Mouse (Mus musculus) neural tube, embryonic 11.5 days (tissue): ENCODE results near the gene Ccdc157. TPM values are rescaled to one million over a fixed set of nuclear protein-coding genes. Genes with fewer than 3 reads are reported as not detected.
A peak's percentile ranks its signal among the peaks of the same experiment; 100 is the strongest.
"Not testable (repeated sequence)": the region's sequence is repeated elsewhere in the genome, so short reads cannot be mapped to it uniquely, and the experiment has no call there.

Source experiments
- ATAC-seq: fragments of 200-750 bp; cut with Nextera tagmentation; 2 replicates; pipeline ENCODE4 v1.8.0; 2017; ENCODE audit warnings: moderate number of reproducible peaks, mild to moderate bottlenecking, moderate TSS enrichment, moderate library complexity; ENCODE audit not compliant: insufficient read depth, low FRiP score, low TSS enrichment
- DNase-seq: peaks from one replicate; pipeline ENCODE4 v3.0.0-alpha.2; 2015; ENCODE audit warnings: low spot score
- H3K27ac ChIP-seq: fragments of 300-500 bp; sonication (generic); 2 replicates; pipeline ENCODE4 v1.5.1; 2014; ENCODE audit warnings: low read depth, mild to moderate bottlenecking, low read length
- H3K27me3 ChIP-seq: fragments of 300-500 bp; sonication (generic); 2 replicates; pipeline ENCODE4 v1.6.1; 2014; ENCODE audit warnings: mild to moderate bottlenecking, low read length, mixed read lengths; ENCODE audit not compliant: control insufficient read depth, insufficient read depth
- H3K36me3 ChIP-seq: fragments of 300-500 bp; sonication (generic); 2 replicates; pipeline ENCODE4 v1.6.1; 2014; ENCODE audit warnings: mild to moderate bottlenecking, low read length, moderate library complexity, mixed read lengths; ENCODE audit not compliant: control insufficient read depth, insufficient read depth
- H3K4me1 ChIP-seq: fragments of 300-500 bp; sonication (generic); 2 replicates; pipeline ENCODE4 v1.6.1; 2014; ENCODE audit warnings: low read length, mixed read lengths; ENCODE audit not compliant: control insufficient read depth, insufficient read depth
- H3K4me2 ChIP-seq: fragments of 300-500 bp; sonication (generic); 2 replicates; pipeline ENCODE4 v1.6.1; 2014; ENCODE audit warnings: low read depth, mild to moderate bottlenecking, moderate library complexity
- H3K4me3 ChIP-seq: fragments of 300-500 bp; sonication (generic); 2 replicates; pipeline ENCODE4 v1.5.1; 2014; ENCODE audit warnings: low read depth, low read length
- H3K9ac ChIP-seq: fragments of 300-500 bp; sonication (generic); 2 replicates; pipeline ENCODE4 v1.6.1; 2014; ENCODE audit warnings: mild to moderate bottlenecking, low read length
- H3K9me3 ChIP-seq: fragments of 300-500 bp; sonication (generic); 2 replicates; pipeline ENCODE4 v1.6.1; 2016; ENCODE audit warnings: low read length; ENCODE audit not compliant: control insufficient read depth
- WGBS: fragments of 180-500 bp; shearing (Covaris S2); extraction: QIAGEN DNeasy Blood & Tissue Kit; methylation state at CpG from one replicate; pipeline ENCODE4 v1.1.7; 2014; 5-methylcytosine and 5-hydroxymethylcytosine counted together
- polyA plus RNA-seq: library from polyadenylated mRNA; unstranded; fragments of >200 nt; fragmentation: Nextera tagmentation; extraction: Ambion mirVana; gene quantifications from 2 replicates; pipeline ENCODE4 v1.2.1, GENCODE M21; 2014

Gene Ccdc157
- polyA plus RNA-seq, 1 experiment from 2014 or later: 3.3 TPM

GRCm38 (mm10) chr11:4117372-4118071 lies 42.6 kb downstream of the Ccdc157 start:
- no peaks in the 10 kb centered on the region; the same call in 1 of the 2 replicates for H3K4me1 ChIP-seq
- no peak overlapping the region for H3K9ac ChIP-seq
- WGBS: 45% methylated on average over 3 of the region's 3 CpGs
- peak overlapping the region; percentile 97 for H3K4me2 ChIP-seq
- ATAC-seq: no peak
- H3K4me3 ChIP-seq: peak overlapping the region; percentile 61
- no peak for DNase-seq
- no peaks in the 10 kb centered on the region; the same call in 1 of the 2 replicates for H3K27me3 ChIP-seq
- H3K9me3 ChIP-seq: no peaks in the 10 kb centered on the region
- H3K36me3 ChIP-seq: no peaks in the 10 kb centered on the region
- no peak overlapping the region for H3K27ac ChIP-seq

- H3K9me3 ChIP-seq: no peaks in the 10 kb centered on the region
- no peak overlapping the region for H3K9ac ChIP-seq
- DNase-seq (no peak), ATAC-seq (no peak)
- no peaks in the 10 kb centered on the region; the same call in 1 of the 2 replicates for H3K4me1 ChIP-seq
- no peak overlapping the region for H3K4me3 ChIP-seq
- H3K27ac ChIP-seq: no peak overlapping the region
- no peaks in the 10 kb centered on the region for H3K36me3 ChIP-seq
- 58% methylated on average over 11 of the region's 11 CpGs for WGBS
- no peaks in the 10 kb centered on the region; the same call in 1 of the 2 replicates for H3K27me3 ChIP-seq
- H3K4me2 ChIP-seq: no peak overlapping the region
Measured at GRCm38 (mm10) chr11:4116458-4117141, 43.5 kb downstream of the Ccdc157 start.

DNA sequence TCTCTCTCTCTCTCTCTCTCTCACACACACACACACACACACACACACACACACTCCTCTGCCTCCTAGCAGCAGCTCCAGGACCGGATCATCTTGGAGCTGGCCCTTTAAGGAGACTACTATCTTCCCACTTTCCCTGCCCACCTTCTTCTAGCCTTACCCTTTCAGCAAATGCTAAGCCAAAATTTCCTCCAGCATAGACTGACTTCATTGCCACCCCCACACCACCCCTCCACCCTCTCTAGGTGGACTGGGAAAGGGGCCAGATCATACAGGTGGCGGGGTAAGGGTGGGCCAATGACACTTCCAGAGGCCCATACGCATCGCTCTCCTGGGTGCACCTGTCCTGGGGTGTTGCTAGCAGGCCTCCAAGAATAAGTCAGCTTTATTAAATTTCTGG lies 44.7 kb downstream of the Ccdc157 start:
- no peak overlapping the region for H3K4me3 ChIP-seq
- no peak overlapping the region for H3K27ac ChIP-seq
- no peaks in the 10 kb centered on the region for H3K9me3 ChIP-seq
- H3K4me1 ChIP-seq: no peaks in the 10 kb centered on the region; the same call in 1 of the 2 replicates
- 93% methylated on average over 4 of the region's 4 CpGs for WGBS
- no peak overlapping the region for H3K9ac ChIP-seq
- no peaks in the 10 kb centered on the region for H3K36me3 ChIP-seq
- H3K4me2 ChIP-seq: no peak overlapping the region
- no peak for ATAC-seq
- no peak for DNase-seq
- H3K27me3 ChIP-seq: no peaks in the 10 kb centered on the region; the same call in 1 of the 2 replicates

DNA sequence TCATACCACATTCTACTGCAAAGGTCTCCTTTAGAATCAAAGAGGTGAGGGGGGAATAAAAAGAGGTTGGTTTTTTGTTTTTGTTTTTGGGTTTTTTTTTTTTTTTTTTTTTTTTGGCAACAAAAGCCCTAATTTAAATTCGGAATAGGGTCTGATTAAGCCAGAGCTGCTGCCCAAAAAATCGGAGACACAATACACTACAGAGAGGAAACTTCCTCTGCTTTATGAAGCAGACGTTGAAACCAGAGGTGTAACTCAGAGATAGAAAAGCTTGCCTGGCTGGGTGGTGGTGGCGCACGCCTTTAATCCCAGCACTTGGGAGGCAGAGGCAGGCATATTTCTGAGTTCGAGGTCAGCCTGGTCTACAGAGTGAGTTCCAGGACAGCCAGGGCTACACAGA lies 45.6 kb downstream of the Ccdc157 start:
- H3K9me3 ChIP-seq, H3K4me2 ChIP-seq, H3K27ac ChIP-seq, ATAC-seq, H3K4me1 ChIP-seq, H3K9ac ChIP-seq, H3K36me3 ChIP-seq, H3K4me3 ChIP-seq, H3K27me3 ChIP-seq, DNase-seq: not testable (repeated sequence)
- 85% methylated on average over 6 of the region's 6 CpGs for WGBS

DNA sequence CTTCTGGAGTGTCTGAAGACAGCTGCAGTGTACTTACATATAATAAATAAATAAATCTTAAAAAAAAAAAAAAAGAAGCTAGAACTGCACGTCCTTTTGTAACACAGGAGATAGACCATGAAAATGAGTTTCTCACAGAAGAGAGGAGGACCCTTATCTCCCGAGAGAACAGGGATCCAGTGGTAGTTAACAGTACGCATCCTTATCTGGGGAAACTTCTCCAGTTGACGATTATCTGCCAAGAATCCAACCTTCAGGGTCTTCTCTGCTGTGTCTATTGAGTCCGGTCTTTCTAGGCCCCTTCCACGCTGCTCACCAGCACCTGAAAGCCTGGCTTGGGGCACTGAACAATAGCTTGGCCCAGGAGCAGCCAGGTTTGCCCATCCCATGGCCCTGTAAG lies 46.1 kb downstream of the Ccdc157 start:
- DNase-seq (no peak), ATAC-seq (no peak)
- Histone ChIP-seq H3K4me3 (no peak overlapping the region), H3K27me3 (no peaks in the 10 kb centered on the region; the same call in 1 of the 2 replicates), H3K27ac (no peak overlapping the region), H3K9ac (no peak overlapping the region), H3K4me1 (no peaks in the 10 kb centered on the region; the same call in 1 of the 2 replicates), H3K4me2 (no peak overlapping the region), H3K9me3 (no peaks in the 10 kb centered on the region), H3K36me3 (no peaks in the 10 kb centered on the region)
- WGBS: 84% methylated on average over 6 of the region's 6 CpGs

DNA sequence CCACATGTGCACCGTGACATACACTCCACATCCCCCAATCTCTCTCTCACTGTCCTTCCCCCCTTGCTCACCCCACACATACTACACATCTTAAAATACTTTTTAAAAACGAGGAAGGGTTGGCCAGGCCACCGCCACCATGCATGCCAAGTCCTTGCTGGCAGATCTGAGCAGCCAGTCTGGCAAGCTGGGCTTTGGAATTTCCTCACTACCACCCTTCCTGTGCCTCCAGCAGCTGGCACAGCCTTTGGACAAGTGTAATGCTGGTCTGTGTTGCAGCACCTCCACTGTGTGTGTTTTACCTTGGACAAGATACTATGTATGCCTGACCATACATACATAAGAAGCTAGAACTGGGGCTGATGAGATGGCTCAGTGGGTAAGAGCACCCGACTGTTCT lies 46.6 kb downstream of the Ccdc157 start:
- H3K4me1 ChIP-seq: no peaks in the 10 kb centered on the region; the same call in 1 of the 2 replicates
- H3K4me3 ChIP-seq: no peak overlapping the region
- H3K4me2 ChIP-seq: no peak overlapping the region
- no peaks in the 10 kb centered on the region for H3K36me3 ChIP-seq
- no peaks in the 10 kb centered on the region; the same call in 1 of the 2 replicates for H3K27me3 ChIP-seq
- 80% methylated on average over 4 of the region's 4 CpGs for WGBS
- no peaks in the 10 kb centered on the region for H3K9me3 ChIP-seq
- H3K27ac ChIP-seq: no peak overlapping the region
- ATAC-seq: no peak
- no peak for DNase-seq
- H3K9ac ChIP-seq: no peak overlapping the region

- Histone ChIP-seq H3K4me3 (no peak overlapping the region), H3K27ac (no peak overlapping the region), H3K4me1 (no peaks in the 10 kb centered on the region; the same call in 1 of the 2 replicates), H3K9ac (no peak overlapping the region), H3K4me2 (no peak overlapping the region), H3K36me3 (no peaks in the 10 kb centered on the region), H3K27me3 (no peaks in the 10 kb centered on the region; the same call in 1 of the 2 replicates), H3K9me3 (no peaks in the 10 kb centered on the region)
- no peak for DNase-seq
- no peak for ATAC-seq
- WGBS: 79% methylated on average over 6 of the region's 6 CpGs
Measured at GRCm38 (mm10) chr11:4112861-4113260, 47.2 kb downstream of the Ccdc157 start.

DNA sequence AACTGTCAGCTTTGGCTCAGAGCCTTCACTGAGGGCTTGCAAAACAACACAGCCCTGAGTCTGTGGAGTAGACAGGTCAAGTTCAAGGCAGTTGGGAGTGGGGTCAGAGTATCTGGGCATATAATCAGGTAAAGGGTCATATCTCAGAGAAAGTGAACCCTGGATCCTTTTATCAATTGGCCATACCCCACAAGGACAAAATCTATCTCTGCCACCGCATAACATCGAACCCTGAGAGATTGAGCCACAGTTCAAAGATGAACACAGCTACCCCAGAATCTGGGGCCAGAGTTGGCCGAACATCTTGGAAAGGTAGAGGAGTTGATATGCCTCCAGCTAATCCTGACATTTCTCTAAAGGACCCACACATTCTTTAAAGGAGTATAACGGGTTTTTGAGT lies 48.1 kb downstream of the Ccdc157 start:
- ATAC-seq (no peak), DNase-seq (no peak)
- Histone ChIP-seq H3K4me2 (no peak overlapping the region), H3K27ac (no peak overlapping the region), H3K9me3 (no peaks in the 10 kb centered on the region), H3K36me3 (no peaks in the 10 kb centered on the region), H3K4me3 (no peak overlapping the region), H3K27me3 (no peaks in the 10 kb centered on the region), H3K4me1 (no peaks in the 10 kb centered on the region), H3K9ac (no peak overlapping the region)
- WGBS: 92% methylated on average over 4 of the region's 4 CpGs

GRCm38 (mm10) chr11:4108691-4109090 lies 51.4 kb downstream of the Ccdc157 start:
- H3K9ac ChIP-seq: no peak overlapping the region
- no peak overlapping the region for H3K4me2 ChIP-seq
- no peak overlapping the region for H3K27ac ChIP-seq
- no peaks in the 10 kb centered on the region for H3K4me1 ChIP-seq
- no peaks in the 10 kb centered on the region for H3K36me3 ChIP-seq
- no peak overlapping the region for H3K4me3 ChIP-seq
- H3K9me3 ChIP-seq: no peaks in the 10 kb centered on the region
- H3K27me3 ChIP-seq: no peaks in the 10 kb centered on the region
- WGBS: 87% methylated on average over 7 of the region's 7 CpGs
- ATAC-seq (no peak), DNase-seq (no peak)
